24 mouse cellular contexts compared by ENCODE assay signal in the genomic region with DNA sequence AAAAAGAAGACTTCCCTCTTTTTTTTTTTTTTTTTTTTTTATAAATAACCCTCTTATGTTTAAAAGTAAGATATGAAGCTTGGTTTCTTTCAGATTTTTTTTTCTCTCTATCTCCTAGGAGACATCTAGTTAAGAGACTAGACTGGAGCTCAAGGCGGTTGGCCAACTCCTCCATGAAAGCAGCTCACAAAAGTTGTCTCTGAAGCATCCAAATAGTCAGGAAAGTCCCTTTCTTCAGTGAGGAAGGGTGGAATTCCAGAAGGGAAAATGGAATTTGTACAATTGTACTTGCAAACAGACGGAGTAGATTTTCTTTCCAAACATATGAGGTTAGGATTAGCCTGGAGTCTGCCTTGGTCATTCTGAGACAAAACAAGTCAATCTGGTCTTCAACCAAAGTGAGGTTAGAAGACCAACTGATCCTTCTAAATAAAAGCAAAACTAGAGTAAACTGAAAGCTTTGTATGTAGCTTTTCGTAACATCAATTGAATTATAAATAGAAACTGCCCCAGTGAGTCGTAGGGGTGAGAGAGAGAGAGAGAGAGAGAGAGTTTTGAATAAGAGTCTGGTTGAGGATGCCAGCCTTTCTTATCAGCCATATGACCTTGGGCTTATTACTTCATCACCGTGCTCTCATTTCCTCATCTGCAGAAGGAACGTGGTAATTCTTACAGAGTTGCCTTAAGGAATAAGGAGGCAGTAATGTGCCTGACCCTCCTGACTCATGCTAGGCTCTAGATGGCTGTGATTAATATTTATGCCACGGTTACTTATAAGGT. TPM values are rescaled to one million over a fixed set of nuclear protein-coding genes. Genes with fewer than 3 reads are reported as not detected.
DNase-seq lines count a peak whose midpoint lies in the region; ATAC-seq lines count a peak whose summit lies in the region.
"Had no signal": no experiment of that assay in that cellular context is flagged by ENCODE, and none has a peak within 500 bp of the region (broad histone marks: within the 10 kb centered on the region; RNA-seq: fewer than 3 reads in every experiment).

No protein-coding gene starts in this region.

- intact Hi-C loops in heart, postnatal 14 days (cut with DNase I), result loop anchor here (5.0 kb wide), 1 partner anchor 190 kb away; no protein-coding TSS in a partner anchor

- H3K27ac ChIP-seq in heart, embryonic 16.5 days (ENCODE audit: low read length), result no peak overlapping the region
- H3K27ac ChIP-seq: embryonic facial prominence, embryonic 15.5 days; forebrain, embryonic 13.5 days; hindbrain, embryonic 10.5 days; neural tube, embryonic 12.5 days; stomach, postnatal 0 days had no signal

- no peaks in the 10 kb centered on the region for H3K36me3 ChIP-seq in heart, embryonic 16.5 days (ENCODE audit: control insufficient read depth, insufficient read depth)
- H3K36me3 ChIP-seq in splenic B cell, adult 2 months (ENCODE audit: control insufficient read depth, insufficient read depth, low read length, poor library complexity, severe bottlenecking), result no peaks in the 10 kb centered on the region
- H3K36me3 ChIP-seq: embryonic facial prominence, embryonic 15.5 days; G1E; hindbrain, embryonic 10.5 days; neural tube, embryonic 12.5 days had no signal

- peaks cover 20% of the 10 kb centered on the region for H3K4me1 ChIP-seq in heart, embryonic 16.5 days (ENCODE audit: control insufficient read depth, insufficient read depth, low read length)
- H3K4me1 ChIP-seq: hindbrain, embryonic 10.5 days; neural tube, embryonic 12.5 days had no signal

- no peak overlapping the region for H3K4me3 ChIP-seq in heart, embryonic 16.5 days (ENCODE audit: low read length)
- H3K4me3 ChIP-seq: embryonic facial prominence, embryonic 15.5 days; forebrain, embryonic 13.5 days; hindbrain, embryonic 10.5 days; neural tube, embryonic 12.5 days had no signal

- peak overlapping the region; percentile 21; the same call in 1 of the 2 replicates for H3K4me2 ChIP-seq in heart, embryonic 16.5 days (ENCODE audit: low read depth, low read length)
- H3K4me2 ChIP-seq: embryonic facial prominence, embryonic 15.5 days; forebrain, embryonic 13.5 days; neural tube, embryonic 12.5 days had no signal

- ATAC-seq in heart, embryonic 16.5 days (replicated peaks; ENCODE audit: extremely low read depth, insufficient read depth, low FRiP score), result no peak
- ATAC-seq: forebrain, embryonic 13.5 days; inflammation-experienced regulatory T-cells, adult 6 months had no signal

- no peak overlapping the region for H3K9ac ChIP-seq in heart, embryonic 16.5 days (ENCODE audit: low read length)
- H3K9ac ChIP-seq: embryonic facial prominence, embryonic 15.5 days; forebrain, embryonic 13.5 days; neural tube, embryonic 12.5 days had no signal

- WGBS in heart, embryonic 16.5 days, result 34% methylated on average over 7 of the region's 7 CpGs

- DNase-seq in heart, postnatal 14 days, result no peak
- DNase-seq in right cerebral cortex, postnatal 4 days, result peak; percentile 26
- no peak for DNase-seq in right cerebral cortex, postnatal 25 days
- DNase-seq in fat pad, adult 2 months (ENCODE audit: extremely low read depth, low read depth, low spot score), result peak; percentile 8
- peak; percentile 54 for DNase-seq in splenic B cell, adult 2 months (ENCODE audit: low read depth, low spot score)
- DNase-seq in cerebellum, adult 8-10 months, result no peak
- DNase-seq in retina, postnatal 1 day, result no peak
- DNase-seq: cerebellum, adult 2 months; gastrocnemius, postnatal 36 days; kidney, adult 8-10 months; layer of hippocampus, adult 9-11 months; thymus, postnatal 14 days had no signal

- no peaks in the 10 kb centered on the region for H3K27me3 ChIP-seq in heart, embryonic 16.5 days (ENCODE audit: control insufficient read depth, insufficient read depth, low read length)
- H3K27me3 ChIP-seq in splenic B cell, adult 2 months (ENCODE audit: control insufficient read depth, insufficient read depth, low read length, poor library complexity, severe bottlenecking), result no peaks in the 10 kb centered on the region
- H3K27me3 ChIP-seq: embryonic facial prominence, embryonic 15.5 days; forebrain, embryonic 13.5 days; neural tube, embryonic 12.5 days had no signal

- H3K9me3 ChIP-seq in heart, embryonic 16.5 days (replicated peaks; ENCODE audit: control insufficient read depth, low read length), result no peaks in the 10 kb centered on the region
- H3K9me3 ChIP-seq: embryonic facial prominence, embryonic 15.5 days; forebrain, embryonic 13.5 days; G1E; hindbrain, embryonic 10.5 days; neural tube, embryonic 12.5 days had no signal

RNA-seq across cellular contexts. Expression of a gene that starts 2.6 kb away (rescaled TPM):
- polyA plus RNA-seq in heart, embryonic 16.5 days (2015; fragmentation: Nextera tagmentation; extraction: Ambion mirVana), result not detected in 2 replicates
- under 1 TPM; 0.10 to 0.12 TPM for total RNA-seq in heart, postnatal 14 days (2021)
- total RNA-seq: adrenal gland, adult 18-20 months; G1E; gastrocnemius, postnatal 36 days; left cerebral cortex, postnatal 10 days; megakaryocyte-erythroid progenitor cell, adult 5-6 weeks; midbrain, postnatal 0 days had no signal
- polyA plus RNA-seq: cerebellum, adult 2 months; G1E; hindbrain, embryonic 10.5 days; inflammation-experienced regulatory T-cells, adult 6 months; midbrain, postnatal 0 days; stomach, postnatal 0 days had no signal

Comparison
In these comparisons a context has a peak if more than half of its experiments do, and no peak if none do; other contexts are left out.
1. DNase-seq: peak in right cerebral cortex, postnatal 4 days (single experiment), fat pad, adult 2 months (single experiment) and splenic B cell, adult 2 months (single experiment); none in heart, postnatal 14 days (0 of 2), right cerebral cortex, postnatal 25 days (single experiment), cerebellum, adult 8-10 months (single experiment) and retina, postnatal 1 day (single experiment).